Mouse (Mus musculus) cortical plate, adult 2 months (tissue): Measurements from ENCODE around the gene Tbc1d1.

Experiments used
- CTCF ChIP-seq: fragments of 200-500 bp; IDR thresholded peaks from 2 replicates; pipeline ENCODE4 v1.5.1; 2011; ENCODE audit warnings: mild to moderate bottlenecking, control low read depth, low read length; ENCODE audit not compliant: insufficient read depth; ENCODE audit errors: extremely low read depth
- POLR2A ChIP-seq: fragments of 200-500 bp; IDR thresholded peaks from 2 replicates; pipeline ENCODE4 v1.6.1; 2011; ENCODE audit warnings: mild to moderate bottlenecking, low read length, control low read depth; ENCODE audit not compliant: insufficient read depth; ENCODE audit errors: extremely low read depth

DNA sequence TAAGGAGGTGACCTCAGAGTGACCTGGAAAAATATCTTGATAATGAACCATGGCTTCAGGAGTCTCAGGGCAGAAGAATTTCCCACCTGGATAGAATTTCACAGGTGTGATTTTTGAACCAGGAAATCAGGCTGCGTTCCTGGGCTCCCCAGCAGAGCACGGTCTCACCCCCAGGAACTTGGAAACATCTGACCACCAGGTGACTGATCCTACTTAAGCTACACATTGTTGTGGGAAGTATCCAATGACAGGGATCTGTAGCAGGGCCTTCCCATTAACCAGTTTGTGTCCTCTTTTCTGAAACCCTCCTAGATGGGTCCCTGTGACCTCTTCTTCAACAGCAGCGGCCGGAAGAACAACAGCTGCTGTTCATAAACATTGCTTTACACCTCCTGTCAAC lies 227.1 kb downstream of the Tbc1d1 start:
- TF ChIP-seq CTCF (no peak), POLR2A (no peak)
